34 mouse cellular contexts compared by ENCODE assay signal in the genomic region with DNA sequence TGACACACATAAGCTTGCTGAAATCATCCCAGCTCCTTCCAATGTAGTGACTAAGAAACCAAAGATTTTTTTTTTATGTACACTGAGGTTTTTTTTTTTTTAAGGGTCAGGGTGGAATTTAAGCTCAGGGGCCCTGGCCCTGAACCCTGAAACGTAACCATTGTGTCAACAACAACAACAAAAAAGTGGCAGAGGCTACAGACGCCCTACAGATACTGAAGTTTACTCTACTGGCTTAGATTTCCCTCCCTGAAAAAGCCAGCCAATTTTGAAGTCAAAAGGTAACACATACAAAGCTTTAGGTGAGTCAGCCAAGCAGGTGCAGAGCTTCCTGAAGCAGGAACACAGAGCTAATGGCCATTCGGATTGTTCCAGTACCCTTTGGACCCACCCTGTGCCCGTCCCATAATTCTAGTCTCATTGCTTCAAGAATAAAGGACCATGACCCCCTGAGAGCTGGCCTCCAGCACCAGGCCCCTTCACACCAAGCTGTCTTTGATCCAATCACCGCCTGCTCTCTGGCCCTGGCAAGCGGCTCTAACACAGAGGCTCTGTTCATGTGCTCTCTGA. TPM values are rescaled to one million over a fixed set of nuclear protein-coding genes. Genes with fewer than 3 reads are reported as not detected.
"Had no signal": no experiment of that assay in that cellular context is flagged by ENCODE, and none has a peak within 500 bp of the region (broad histone marks: within the 10 kb centered on the region; RNA-seq: fewer than 3 reads in every experiment).

No protein-coding gene starts in this region.

- H3K36me3 ChIP-seq: limb, embryonic 10.5 days; limb, embryonic 13.5 days; liver, embryonic 12.5 days; liver, embryonic 15.5 days; midbrain, embryonic 10.5 days; midbrain, embryonic 13.5 days had no signal

- ATAC-seq: inflammation-experienced regulatory T-cells, adult 6 months; liver, embryonic 12.5 days; midbrain, embryonic 13.5 days; midbrain, embryonic 16.5 days had no signal

- DNase-seq: kidney, adult 2 months; kidney, postnatal 25 days; layer of hippocampus, adult 9-11 months; liver; lung, adult 18-20 months; right cerebral cortex, adult 18-20 months; right cerebral cortex, postnatal 14 days; right cerebral cortex, postnatal 4 days; spleen, adult 18-20 months; thymus, adult 18-20 months; thymus, postnatal 4 days had no signal

- H3K4me1 ChIP-seq: liver, embryonic 12.5 days; liver, embryonic 15.5 days; midbrain, embryonic 10.5 days; midbrain, embryonic 13.5 days had no signal

- H3K4me3 ChIP-seq: layer of hippocampus, adult 2 months; limb, embryonic 10.5 days; limb, embryonic 13.5 days; liver, embryonic 12.5 days; liver, embryonic 15.5 days; midbrain, embryonic 10.5 days; midbrain, embryonic 13.5 days; myocyte had no signal

- H3K4me2 ChIP-seq: limb, embryonic 13.5 days; liver, embryonic 12.5 days; liver, embryonic 15.5 days; midbrain, embryonic 13.5 days had no signal

- H3K27ac ChIP-seq: kidney, postnatal 0 days; layer of hippocampus, adult 2 months; limb, embryonic 10.5 days; limb, embryonic 13.5 days; liver, embryonic 12.5 days; liver, embryonic 15.5 days; macrophage; midbrain, embryonic 10.5 days; midbrain, embryonic 13.5 days had no signal

- H3K9ac ChIP-seq: limb, embryonic 13.5 days; liver, embryonic 12.5 days; liver, embryonic 15.5 days; midbrain, embryonic 13.5 days had no signal

- H3K27me3 ChIP-seq: limb, embryonic 13.5 days; liver, embryonic 12.5 days; liver, embryonic 15.5 days; midbrain, embryonic 13.5 days had no signal

- H3K9me3 ChIP-seq: limb, embryonic 10.5 days; limb, embryonic 13.5 days; liver, embryonic 12.5 days; liver, embryonic 15.5 days; midbrain, embryonic 10.5 days; midbrain, embryonic 13.5 days had no signal

RNA-seq across cellular contexts. Expression of gene Krt19, which starts 9.5 kb away (rescaled TPM):
- total RNA-seq: layer of hippocampus, adult 2 months; left cerebral cortex, adult 18-20 months; left cerebral cortex, postnatal 25 days; megakaryocyte, adult 5-6 weeks; monocyte, adult 5-6 weeks had no signal
- polyA plus RNA-seq: inflammation-experienced regulatory T-cells, adult 6 months; macrophage had no signal

RNA-seq across cellular contexts. Expression of gene Krt15, which starts 22.3 kb away (rescaled TPM):
- total RNA-seq: left cerebral cortex, adult 18-20 months; left cerebral cortex, postnatal 25 days; megakaryocyte, adult 5-6 weeks; monocyte, adult 5-6 weeks had no signal
- polyA plus RNA-seq: inflammation-experienced regulatory T-cells, adult 6 months; macrophage; neural tube, embryonic 14.5 days had no signal

RNA-seq across cellular contexts. Expression of gene Krt9, which starts 35.1 kb away (rescaled TPM):
- total RNA-seq: monocyte, adult 5-6 weeks had no signal
- polyA plus RNA-seq: inflammation-experienced regulatory T-cells, adult 6 months; kidney, adult 2 months; kidney, embryonic 14.5 days; kidney, postnatal 0 days; large intestine, adult 2 months; limb, embryonic 10.5 days; limb, embryonic 13.5 days; liver, embryonic 12.5 days; liver, embryonic 15.5 days; lung, embryonic 16.5 days; macrophage; midbrain, embryonic 10.5 days; midbrain, embryonic 13.5 days; midbrain, embryonic 16.5 days; myocyte; neural tube, embryonic 11.5 days; testis, adult 2 months had no signal

RNA-seq across cellular contexts. Expression of gene Krt13, which starts 36.6 kb away (rescaled TPM):
- total RNA-seq: layer of hippocampus, adult 2 months; layer of hippocampus, postnatal 25 days; left cerebral cortex, adult 18-20 months; left cerebral cortex, postnatal 25 days; megakaryocyte, adult 5-6 weeks; monocyte, adult 5-6 weeks had no signal
- polyA plus RNA-seq: inflammation-experienced regulatory T-cells, adult 6 months; kidney, adult 2 months; kidney, embryonic 14.5 days; limb, embryonic 10.5 days; limb, embryonic 13.5 days; liver, embryonic 12.5 days; liver, embryonic 15.5 days; macrophage; midbrain, embryonic 10.5 days; neural tube, embryonic 11.5 days; neural tube, embryonic 14.5 days; testis, adult 2 months had no signal

RNA-seq across cellular contexts. Expression of gene Krt14, which starts 49.4 kb away (rescaled TPM):
- total RNA-seq: layer of hippocampus, adult 2 months; layer of hippocampus, postnatal 25 days; left cerebral cortex, adult 18-20 months; left cerebral cortex, postnatal 25 days; megakaryocyte, adult 5-6 weeks; monocyte, adult 5-6 weeks had no signal
- polyA plus RNA-seq: inflammation-experienced regulatory T-cells, adult 6 months; kidney, embryonic 14.5 days; macrophage; testis, adult 2 months had no signal
